Mouse (Mus musculus) thymus, adult 18-20 months (tissue): ENCODE data around the gene Fer.

Experiments used
- DNase-seq, 2 experiments: peaks; one replicate each; pipeline ENCODE4 v3.0.0; 2022; ENCODE audit warnings: mixed read lengths in 2 of 2

Gene Fer

GRCm38 (mm10) chr17:64167731-64168130, 304.9 kb downstream of the Fer start:
- no peak for DNase-seq

GRCm38 (mm10) chr17:64170019-64170418, 307.2 kb downstream of the Fer start:
- no peak for DNase-seq

- DNase-seq: no peak
Measured at GRCm38 (mm10) chr17:64172474-64172873, 309.6 kb downstream of the Fer start.

- no peak for DNase-seq
Measured at GRCm38 (mm10) chr17:64180546-64180945, 317.7 kb downstream of the Fer start.

- DNase-seq: no peak
Measured at GRCm38 (mm10) chr17:64181291-64181690, 318.4 kb downstream of the Fer start.

- DNase-seq: no peak
Measured at GRCm38 (mm10) chr17:64182599-64182998, 319.7 kb downstream of the Fer start.

- DNase-seq: no peak
Measured at GRCm38 (mm10) chr17:64183196-64183595, 320.3 kb downstream of the Fer start.
